Mouse (Mus musculus): ENCODE data around the gene Cables2.

GRCm38 (mm10) chr2:180254436-180255209, 18.7 kb downstream of the Cables2 start:
- TF ChIP-seq EP300 (IDR thresholded peaks at IDR 0.05; ENCODE audit: insufficient read depth, low read depth, low read length) (no peak), CTCF (IDR thresholded peaks at IDR 0.05) (no peak), POLR2A (IDR thresholded peaks at IDR 0.05; ENCODE audit: insufficient read depth, low read depth, low read length) (no peak)
